Mouse (Mus musculus) cerebellum, adult 9-10 months (tissue): Measurements from ENCODE around the gene Cldn2.
A peak's percentile ranks its signal among the peaks of the same experiment; 100 is the strongest.
"Not testable (repeated sequence)": the region's sequence is repeated elsewhere in the genome, so short reads cannot be mapped to it uniquely, and the experiment has no call there.

Experiments
- DNase-seq: peaks from one replicate; pipeline ENCODE4 v3.0.0; 2022

The Cldn2 gene

GRCm38 (mm10) chrX:139800406-139800878 lies at the start of gene Cldn2:
Gene Cldn2, plus strand, starts transcription at chrX:139800828.
- DNase-seq: no peak

GRCm38 (mm10) chrX:139751855-139752254 lies 48.8 kb upstream of the Cldn2 start:
- peak; percentile 24 for DNase-seq

GRCm38 (mm10) chrX:139758634-139759033 lies 42.0 kb upstream of the Cldn2 start:
- DNase-seq: not testable (repeated sequence)

- DNase-seq: peak; percentile 6
Measured at GRCm38 (mm10) chrX:139762546-139762945, 38.1 kb upstream of the Cldn2 start.

GRCm38 (mm10) chrX:139769975-139770637 lies 30.5 kb upstream of the Cldn2 start:
- no peak for DNase-seq

GRCm38 (mm10) chrX:139774309-139775083 lies 26.1 kb upstream of the Cldn2 start:
- peak; percentile 25 for DNase-seq

- DNase-seq: no peak
Measured at GRCm38 (mm10) chrX:139775084-139775612, 25.5 kb upstream of the Cldn2 start.

- no peak for DNase-seq
Measured at GRCm38 (mm10) chrX:139777357-139777756, 23.3 kb upstream of the Cldn2 start.

GRCm38 (mm10) chrX:139778886-139779285 lies 21.7 kb upstream of the Cldn2 start:
- no peak for DNase-seq

- DNase-seq: no peak
Measured at GRCm38 (mm10) chrX:139779401-139779800, 21.2 kb upstream of the Cldn2 start.

- DNase-seq: no peak
Measured at GRCm38 (mm10) chrX:139780988-139781387, 19.6 kb upstream of the Cldn2 start.

GRCm38 (mm10) chrX:139781563-139781962 lies 19.1 kb upstream of the Cldn2 start:
- DNase-seq: no peak

GRCm38 (mm10) chrX:139782278-139783044 lies 18.2 kb upstream of the Cldn2 start, which contains the start of gene Ripply1:
Gene Ripply1, minus strand, starts transcription at chrX:139782353.
- no peak for DNase-seq

- DNase-seq: no peak
Measured at GRCm38 (mm10) chrX:139783045-139783422, 17.6 kb upstream of the Cldn2 start.

- no peak for DNase-seq
Measured at GRCm38 (mm10) chrX:139785764-139786163, 14.9 kb upstream of the Cldn2 start.

GRCm38 (mm10) chrX:139794072-139794845 lies 6.4 kb upstream of the Cldn2 start:
- no peak for DNase-seq

- no peak for DNase-seq
Measured at GRCm38 (mm10) chrX:139796037-139796436, 4.6 kb upstream of the Cldn2 start.

GRCm38 (mm10) chrX:139797875-139798274 lies 2.8 kb upstream of the Cldn2 start:
- DNase-seq: no peak

- DNase-seq: no peak
Measured at GRCm38 (mm10) chrX:139799953-139800352, 675 bp upstream of the Cldn2 start.

- DNase-seq: no peak
Measured at GRCm38 (mm10) chrX:139803028-139803427, 2.4 kb downstream of the Cldn2 start.

GRCm38 (mm10) chrX:139805918-139806317 lies 5.3 kb downstream of the Cldn2 start:
- no peak for DNase-seq

- DNase-seq: no peak
Measured at GRCm38 (mm10) chrX:139807391-139807790, 6.8 kb downstream of the Cldn2 start.
